Mouse (Mus musculus): ENCODE data around the gene Mapk8. TPM values are rescaled to one million over a fixed set of nuclear protein-coding genes. Genes with fewer than 3 reads are reported as not detected.
"Not testable (repeated sequence)": the region's sequence is repeated elsewhere in the genome, so short reads cannot be mapped to it uniquely, and the experiment has no call there.

Gene Mapk8
- total and polyA plus RNA-seq, 3 experiments: 6.9 to 42.2 (median 31.9) TPM

DNA sequence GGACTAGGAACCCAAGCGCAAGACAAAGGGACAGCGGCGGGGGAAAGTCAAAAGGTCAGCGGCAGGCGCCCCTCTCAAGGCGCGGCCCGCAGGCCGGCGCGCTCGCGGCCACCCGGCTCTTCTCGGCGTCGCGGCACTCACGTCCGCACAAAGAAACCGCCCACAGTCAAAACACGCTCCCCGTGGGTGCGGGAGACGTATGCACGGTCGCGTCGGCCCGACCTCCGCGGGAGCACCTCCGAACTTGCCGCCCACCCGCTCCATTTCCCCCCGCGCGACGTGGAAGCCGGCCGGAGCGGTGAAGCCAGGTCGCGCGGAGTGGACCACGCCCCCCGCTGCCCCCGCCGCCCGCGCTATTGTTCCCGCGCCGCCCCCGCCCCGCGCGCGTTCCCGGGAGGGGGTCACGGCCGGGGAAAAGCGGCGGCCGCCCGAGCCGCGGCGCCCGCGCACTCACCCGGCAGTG, 366 bp downstream of the Mapk8 start:
- DNase-seq (ENCODE audit: low spot score) (peak; percentile 34), ATAC-seq (ENCODE audit: extremely low read depth, insufficient number of reproducible peaks, low FRiP score, poor library complexity, severe bottlenecking) (no peak)
- no peak for TF ChIP-seq GATA2 (IDR thresholded peaks at IDR 0.05; ENCODE audit: borderline replicate concordance, low read depth, low read length)
- Histone ChIP-seq H3K9me3 (replicated peaks) (no peaks in the 10 kb centered on the region), H3K27me3 (ENCODE audit: insufficient read depth, low read length) (peaks cover 5% of the 10 kb centered on the region; the same call in 1 of the 2 replicates), H3K4me1 (ENCODE audit: insufficient read depth, low read depth, low read length) (peaks cover 6% of the 10 kb centered on the region), H3K36me3 (replicated peaks) (no peaks in the 10 kb centered on the region), H3K4me3 (ENCODE audit: low read depth, low read length) (peak overlapping the region; percentile 89)

DNA sequence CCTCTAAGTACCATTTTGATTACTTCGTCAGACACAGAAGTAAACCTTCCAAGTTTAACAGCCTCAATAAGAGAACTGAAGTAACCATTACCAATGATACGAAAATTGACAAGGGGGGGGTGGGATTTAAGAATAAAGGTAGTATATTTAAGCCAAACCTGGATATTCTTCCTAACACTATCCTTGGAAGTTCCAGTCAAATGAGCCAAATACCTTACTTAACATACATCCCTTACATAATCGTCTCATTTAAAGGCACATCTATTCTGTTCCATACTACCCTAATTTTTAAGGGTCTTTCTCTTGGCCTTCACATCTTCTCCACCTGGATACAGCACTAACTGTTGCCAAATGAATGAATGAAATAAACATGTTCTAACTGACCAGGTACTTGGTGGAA, 996 bp downstream of the Mapk8 start:
- H3K27me3 ChIP-seq (ENCODE audit: insufficient read depth, low read length): no peaks in the 10 kb centered on the region; the same call in 1 of the 2 replicates
- TF ChIP-seq TAL1 (conservative IDR thresholded peaks at IDR 0.05; ENCODE audit: low read depth, low read length) (no peak), GATA1 (IDR thresholded peaks at IDR 0.05; ENCODE audit: borderline replicate concordance, low read length) (no peak), CTCF (IDR thresholded peaks at IDR 0.05; ENCODE audit: low read depth, low read length) (no peak), POLR2AphosphoS5 (IDR thresholded peaks at IDR 0.05; ENCODE audit: insufficient replicate concordance, low read depth, low read length) (no peak), GATA2 (IDR thresholded peaks at IDR 0.05; ENCODE audit: borderline replicate concordance, low read depth, low read length) (no peak)
- H3K36me3 ChIP-seq (replicated peaks): no peaks in the 10 kb centered on the region
- H3K4me1 ChIP-seq (ENCODE audit: insufficient read depth, low read depth, low read length): peaks cover 6% of the 10 kb centered on the region
- DNase-seq (ENCODE audit: low spot score): no peak
- no peaks in the 10 kb centered on the region for H3K9me3 ChIP-seq (replicated peaks)
- ATAC-seq (ENCODE audit: extremely low read depth, insufficient number of reproducible peaks, low FRiP score, poor library complexity, severe bottlenecking): no peak
- H3K4me3 ChIP-seq (ENCODE audit: low read depth, low read length): peak overlapping the region; percentile 89

DNA sequence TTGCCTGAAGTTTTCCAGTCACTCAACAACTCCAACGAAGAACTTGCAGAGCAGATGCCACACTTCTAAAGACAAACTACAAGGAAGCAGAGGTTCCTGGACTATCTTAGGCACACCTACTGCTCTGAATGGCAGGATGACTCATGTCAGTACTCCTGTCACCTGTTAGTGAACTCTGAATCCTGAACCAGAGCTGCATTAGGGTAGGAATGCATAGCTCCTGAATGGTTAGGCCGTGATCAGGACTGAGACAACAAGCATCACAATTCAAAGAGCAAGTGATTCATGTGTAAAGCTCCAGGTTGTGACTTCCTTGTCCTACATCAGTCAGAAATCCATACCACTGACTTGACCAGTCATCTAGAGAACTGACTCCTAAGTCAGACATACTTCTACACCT, 3.2 kb downstream of the Mapk8 start:
- ATAC-seq (ENCODE audit: extremely low read depth, insufficient number of reproducible peaks, low FRiP score, poor library complexity, severe bottlenecking) (no peak), DNase-seq (ENCODE audit: low spot score) (no peak)
- H3K4me1 ChIP-seq (ENCODE audit: insufficient read depth, low read depth, low read length): peaks cover 6% of the 10 kb centered on the region
- H3K27me3 ChIP-seq (ENCODE audit: insufficient read depth, low read length): no peaks in the 10 kb centered on the region
- peaks cover 3% of the 10 kb centered on the region for H3K36me3 ChIP-seq (replicated peaks)
- no peaks in the 10 kb centered on the region for H3K9me3 ChIP-seq (replicated peaks)
- no peak for TF ChIP-seq POLR2AphosphoS5 (IDR thresholded peaks at IDR 0.05; ENCODE audit: insufficient replicate concordance, low read depth, low read length)
- TF ChIP-seq TAL1 (conservative IDR thresholded peaks at IDR 0.05; ENCODE audit: low read depth, low read length): no peak
- TF ChIP-seq GATA1 (IDR thresholded peaks at IDR 0.05; ENCODE audit: borderline replicate concordance, low read length): no peak
- no peak for TF ChIP-seq GATA2 (IDR thresholded peaks at IDR 0.05; ENCODE audit: borderline replicate concordance, low read depth, low read length)
- TF ChIP-seq CTCF (IDR thresholded peaks at IDR 0.05; ENCODE audit: low read depth, low read length): no peak
- no peak overlapping the region for H3K4me3 ChIP-seq (ENCODE audit: low read depth, low read length)

DNA sequence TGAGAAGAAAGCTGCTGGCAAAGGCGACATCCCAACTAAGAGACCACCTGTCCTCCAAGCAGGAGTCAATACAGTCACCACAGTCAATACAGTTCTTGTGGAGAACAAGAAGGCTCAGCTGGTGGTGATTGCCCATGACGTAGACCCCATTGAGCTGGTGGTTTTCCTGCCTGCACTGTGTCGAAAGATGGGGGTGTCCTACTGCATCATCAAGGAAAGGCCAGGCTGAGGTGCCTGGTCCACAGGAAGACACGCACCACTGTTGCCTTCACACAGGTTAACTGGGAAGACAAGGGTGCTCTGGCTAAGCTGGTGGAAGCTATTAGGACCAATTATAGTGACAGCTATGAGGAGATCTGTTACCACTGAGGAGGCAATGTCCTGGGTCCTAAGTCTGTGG, 14.5 kb downstream of the Mapk8 start:
- not testable (repeated sequence) for H3K4me3 ChIP-seq (ENCODE audit: low read depth, low read length); H3K27me3 ChIP-seq (ENCODE audit: insufficient read depth, low read length); DNase-seq (ENCODE audit: low spot score); ATAC-seq (ENCODE audit: extremely low read depth, insufficient number of reproducible peaks, low FRiP score, poor library complexity, severe bottlenecking); H3K4me1 ChIP-seq (ENCODE audit: insufficient read depth, low read depth, low read length)
- Histone ChIP-seq H3K9me3 (replicated peaks) (peaks cover 19% of the 10 kb centered on the region), H3K36me3 (replicated peaks) (peaks cover 12% of the 10 kb centered on the region)

DNA sequence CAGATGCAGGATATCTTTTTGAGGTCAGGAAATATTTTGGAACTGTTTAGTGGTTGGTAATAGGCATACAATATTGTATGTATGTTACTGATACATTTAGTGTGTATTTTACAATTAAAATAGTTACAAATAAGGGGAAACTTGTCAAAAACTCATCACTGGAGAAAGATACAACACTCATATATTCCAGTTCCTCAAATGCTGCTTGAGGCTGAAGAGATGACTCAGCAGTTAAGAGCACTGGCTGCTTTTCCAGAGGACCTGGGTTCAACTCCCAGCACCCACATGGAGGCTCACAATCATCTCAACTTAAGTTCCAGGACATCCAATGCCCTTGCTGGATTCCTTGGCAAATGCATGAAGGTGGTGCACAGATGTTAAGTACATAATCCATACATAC, 22.8 kb downstream of the Mapk8 start:
- Histone ChIP-seq H3K27me3 (ENCODE audit: insufficient read depth, low read length) (no peaks in the 10 kb centered on the region), H3K9me3 (replicated peaks) (peaks cover 9% of the 10 kb centered on the region), H3K4me1 (ENCODE audit: insufficient read depth, low read depth, low read length) (no peaks in the 10 kb centered on the region), H3K36me3 (replicated peaks) (peaks cover 6% of the 10 kb centered on the region), H3K4me3 (ENCODE audit: low read depth, low read length) (no peak overlapping the region)
- ATAC-seq (ENCODE audit: extremely low read depth, insufficient number of reproducible peaks, low FRiP score, poor library complexity, severe bottlenecking) (no peak), DNase-seq (ENCODE audit: low spot score) (no peak)
- TF ChIP-seq GATA1 (IDR thresholded peaks at IDR 0.05; ENCODE audit: borderline replicate concordance, low read length): no peak
- TF ChIP-seq POLR2AphosphoS5 (IDR thresholded peaks at IDR 0.05; ENCODE audit: insufficient replicate concordance, low read depth, low read length): no peak
- TF ChIP-seq CTCF (IDR thresholded peaks at IDR 0.05; ENCODE audit: low read depth, low read length): no peak
- TF ChIP-seq GATA2 (IDR thresholded peaks at IDR 0.05; ENCODE audit: borderline replicate concordance, low read depth, low read length): no peak

DNA sequence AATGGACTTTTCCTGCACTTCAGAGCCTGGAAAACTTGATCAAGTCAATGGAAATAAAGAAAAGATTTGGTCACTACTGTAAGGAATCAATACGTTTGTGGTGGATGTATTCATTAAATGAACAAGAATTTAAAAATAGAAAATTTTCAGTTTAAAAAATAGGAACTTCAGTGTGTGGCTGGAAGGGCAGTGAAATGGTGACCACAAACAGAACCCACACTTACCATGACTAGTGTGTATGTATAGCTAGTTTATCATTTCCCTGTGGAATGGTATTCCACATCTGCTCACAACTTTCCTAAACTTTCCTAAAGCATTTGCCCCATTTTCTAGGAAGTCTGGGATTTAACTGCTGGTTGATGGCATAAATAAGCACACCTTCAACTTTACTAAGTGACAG, 24.0 kb downstream of the Mapk8 start:
- peaks cover 9% of the 10 kb centered on the region for H3K9me3 ChIP-seq (replicated peaks)
- TF ChIP-seq POLR2AphosphoS5 (IDR thresholded peaks at IDR 0.05; ENCODE audit: insufficient replicate concordance, low read depth, low read length) (no peak), TAL1 (conservative IDR thresholded peaks at IDR 0.05; ENCODE audit: low read depth, low read length) (no peak), GATA2 (IDR thresholded peaks at IDR 0.05; ENCODE audit: borderline replicate concordance, low read depth, low read length) (no peak), CTCF (IDR thresholded peaks at IDR 0.05; ENCODE audit: low read depth, low read length) (no peak), GATA1 (IDR thresholded peaks at IDR 0.05; ENCODE audit: borderline replicate concordance, low read length) (no peak)
- no peaks in the 10 kb centered on the region for H3K4me1 ChIP-seq (ENCODE audit: insufficient read depth, low read depth, low read length)
- H3K36me3 ChIP-seq (replicated peaks): peaks cover 6% of the 10 kb centered on the region
- H3K4me3 ChIP-seq (ENCODE audit: low read depth, low read length): no peak overlapping the region
- no peaks in the 10 kb centered on the region for H3K27me3 ChIP-seq (ENCODE audit: insufficient read depth, low read length)
- no peak for ATAC-seq (ENCODE audit: extremely low read depth, insufficient number of reproducible peaks, low FRiP score, poor library complexity, severe bottlenecking)
- no peak for DNase-seq (ENCODE audit: low spot score)

DNA sequence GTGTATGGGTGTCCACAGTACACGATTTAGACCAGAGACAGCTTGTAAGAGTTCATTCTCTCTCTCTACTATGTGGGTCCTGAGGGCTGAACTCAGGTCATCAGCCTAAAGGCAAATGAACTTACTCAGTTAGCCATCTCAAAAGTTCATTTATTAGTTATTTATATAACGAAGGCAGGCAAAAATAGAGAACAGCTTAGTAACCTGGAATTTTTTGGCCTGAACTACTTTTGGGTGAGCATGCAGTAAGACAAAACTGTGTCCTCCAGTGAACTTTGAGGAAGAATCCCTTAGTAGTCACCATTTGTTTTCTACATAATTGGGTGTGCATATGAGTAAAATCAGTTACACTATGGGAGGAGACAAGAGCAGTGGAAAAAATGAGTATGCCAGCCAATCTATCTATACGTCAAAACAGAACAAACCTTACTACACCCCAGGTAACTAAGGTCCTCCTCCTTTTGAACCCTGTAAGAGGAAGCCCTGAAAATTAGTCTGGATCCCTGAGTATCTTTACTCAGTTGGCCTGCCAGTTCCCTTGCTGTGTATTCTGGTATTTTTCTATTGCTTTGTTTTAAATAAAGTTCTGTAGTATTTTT, 28.5 kb downstream of the Mapk8 start:
- peaks cover 6% of the 10 kb centered on the region for H3K36me3 ChIP-seq (replicated peaks)
- H3K9me3 ChIP-seq (replicated peaks): peaks cover 5% of the 10 kb centered on the region
- H3K4me1 ChIP-seq (ENCODE audit: insufficient read depth, low read depth, low read length): no peaks in the 10 kb centered on the region
- H3K4me3 ChIP-seq (ENCODE audit: low read depth, low read length): no peak overlapping the region
- TF ChIP-seq GATA2 (IDR thresholded peaks at IDR 0.05; ENCODE audit: borderline replicate concordance, low read depth, low read length) (no peak), POLR2AphosphoS5 (IDR thresholded peaks at IDR 0.05; ENCODE audit: insufficient replicate concordance, low read depth, low read length) (no peak), GATA1 (IDR thresholded peaks at IDR 0.05; ENCODE audit: borderline replicate concordance, low read length) (no peak), TAL1 (conservative IDR thresholded peaks at IDR 0.05; ENCODE audit: low read depth, low read length) (no peak), CTCF (IDR thresholded peaks at IDR 0.05; ENCODE audit: low read depth, low read length) (no peak)
- H3K27me3 ChIP-seq (ENCODE audit: insufficient read depth, low read length): no peaks in the 10 kb centered on the region
- DNase-seq (ENCODE audit: low spot score) (no peak), ATAC-seq (ENCODE audit: extremely low read depth, insufficient number of reproducible peaks, low FRiP score, poor library complexity, severe bottlenecking) (no peak)

Data from G1E (cell line).